Mouse (Mus musculus): ENCODE measurements around the gene Popdc3. TPM values are rescaled to one million over a fixed set of nuclear protein-coding genes. Genes with fewer than 3 reads are reported as not detected.

Popdc3 gene
- polyA plus RNA-seq, 1 experiment from 2014 or later: 0.59 TPM

DNA sequence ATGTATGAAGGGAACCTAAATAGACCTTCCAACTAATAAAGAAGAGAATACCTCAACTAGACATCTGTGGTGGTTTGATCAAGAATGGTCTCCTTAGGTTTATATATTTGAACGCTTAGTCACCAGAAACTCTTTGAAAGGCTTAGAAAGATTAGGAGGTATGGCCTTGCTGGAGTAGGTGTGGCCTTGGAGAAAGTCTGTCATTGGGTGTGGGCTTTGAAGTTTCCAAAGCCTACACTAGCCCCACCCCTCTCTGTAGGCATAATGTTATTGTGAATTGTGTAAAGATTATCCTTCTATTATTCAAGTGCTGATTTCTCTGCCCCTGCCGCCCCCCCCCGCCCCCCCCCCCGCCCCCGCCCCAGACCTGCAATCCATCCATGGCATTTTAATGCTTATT lies 59.6 kb downstream of the Popdc3 start:
- WGBS: 80% methylated on average over 5 of the region's 5 CpGs
- Histone ChIP-seq H3K9ac (ENCODE audit: low read depth, low read length) (no peak overlapping the region), H3K36me3 (ENCODE audit: control insufficient read depth, insufficient read depth, low read length) (no peaks in the 10 kb centered on the region), H3K4me1 (ENCODE audit: control insufficient read depth, insufficient read depth, low read length) (no peaks in the 10 kb centered on the region), H3K27me3 (replicated peaks; ENCODE audit: control insufficient read depth, insufficient read depth, low read length) (no peaks in the 10 kb centered on the region), H3K4me3 (ENCODE audit: low read length) (no peak overlapping the region), H3K9me3 (ENCODE audit: control insufficient read depth, low read length) (no peaks in the 10 kb centered on the region), H3K4me2 (ENCODE audit: low read depth, low read length) (no peak overlapping the region), H3K27ac (ENCODE audit: low read length) (no peak overlapping the region)
- no peak for ATAC-seq

GRCm38 (mm10) chr10:45260477-45260876 lies 82.6 kb downstream of the Popdc3 start:
- Histone ChIP-seq H3K9ac (ENCODE audit: low read depth, low read length) (no peak overlapping the region), H3K4me3 (ENCODE audit: low read length) (no peak overlapping the region), H3K4me2 (ENCODE audit: low read depth, low read length) (no peak overlapping the region), H3K9me3 (ENCODE audit: control insufficient read depth, low read length) (peaks cover 4% of the 10 kb centered on the region), H3K36me3 (ENCODE audit: control insufficient read depth, insufficient read depth, low read length) (no peaks in the 10 kb centered on the region), H3K27ac (ENCODE audit: low read length) (no peak overlapping the region), H3K27me3 (replicated peaks; ENCODE audit: control insufficient read depth, insufficient read depth, low read length) (no peaks in the 10 kb centered on the region), H3K4me1 (ENCODE audit: control insufficient read depth, insufficient read depth, low read length) (no peaks in the 10 kb centered on the region)
- no peak for ATAC-seq
- WGBS: 79% methylated on average over 1 of the region's 1 CpGs

- no peaks in the 10 kb centered on the region for H3K27me3 ChIP-seq (replicated peaks; ENCODE audit: control insufficient read depth, insufficient read depth, low read length)
- H3K4me2 ChIP-seq (ENCODE audit: low read depth, low read length): no peak overlapping the region
- H3K36me3 ChIP-seq (ENCODE audit: control insufficient read depth, insufficient read depth, low read length): no peaks in the 10 kb centered on the region
- H3K4me3 ChIP-seq (ENCODE audit: low read length): no peak overlapping the region
- 80% methylated on average over 3 of the region's 3 CpGs for WGBS
- H3K9me3 ChIP-seq (ENCODE audit: control insufficient read depth, low read length): no peaks in the 10 kb centered on the region
- no peaks in the 10 kb centered on the region for H3K4me1 ChIP-seq (ENCODE audit: control insufficient read depth, insufficient read depth, low read length)
- H3K9ac ChIP-seq (ENCODE audit: low read depth, low read length): no peak overlapping the region
- H3K27ac ChIP-seq (ENCODE audit: low read length): no peak overlapping the region
- no peak for ATAC-seq
Measured at GRCm38 (mm10) chr10:45262126-45262525, 84.2 kb downstream of the Popdc3 start.

GRCm38 (mm10) chr10:45276499-45276898 lies 98.6 kb downstream of the Popdc3 start:
- Histone ChIP-seq H3K4me2 (ENCODE audit: low read depth, low read length) (no peak overlapping the region), H3K4me1 (ENCODE audit: control insufficient read depth, insufficient read depth, low read length) (no peaks in the 10 kb centered on the region), H3K4me3 (ENCODE audit: low read length) (no peak overlapping the region), H3K27me3 (replicated peaks; ENCODE audit: control insufficient read depth, insufficient read depth, low read length) (no peaks in the 10 kb centered on the region), H3K27ac (ENCODE audit: low read length) (no peak overlapping the region), H3K9ac (ENCODE audit: low read depth, low read length) (no peak overlapping the region), H3K9me3 (ENCODE audit: control insufficient read depth, low read length) (no peaks in the 10 kb centered on the region), H3K36me3 (ENCODE audit: control insufficient read depth, insufficient read depth, low read length) (no peaks in the 10 kb centered on the region)
- ATAC-seq: no peak
- WGBS: 50% methylated on average over 3 of the region's 3 CpGs

- H3K9me3 ChIP-seq (ENCODE audit: control insufficient read depth, low read length): no peaks in the 10 kb centered on the region
- H3K4me2 ChIP-seq (ENCODE audit: low read depth, low read length): no peak overlapping the region
- H3K27ac ChIP-seq (ENCODE audit: low read length): no peak overlapping the region
- no peak overlapping the region for H3K9ac ChIP-seq (ENCODE audit: low read depth, low read length)
- H3K36me3 ChIP-seq (ENCODE audit: control insufficient read depth, insufficient read depth, low read length): no peaks in the 10 kb centered on the region
- ATAC-seq: no peak
- no peak overlapping the region for H3K4me3 ChIP-seq (ENCODE audit: low read length)
- WGBS: 89% methylated on average over 5 of the region's 5 CpGs
- H3K4me1 ChIP-seq (ENCODE audit: control insufficient read depth, insufficient read depth, low read length): no peaks in the 10 kb centered on the region
- no peaks in the 10 kb centered on the region for H3K27me3 ChIP-seq (replicated peaks; ENCODE audit: control insufficient read depth, insufficient read depth, low read length)
Measured at GRCm38 (mm10) chr10:45276995-45277394, 99.1 kb downstream of the Popdc3 start.

GRCm38 (mm10) chr10:45285651-45286050 lies 107.8 kb downstream of the Popdc3 start:
- Histone ChIP-seq H3K4me1 (ENCODE audit: control insufficient read depth, insufficient read depth, low read length) (peaks cover 7% of the 10 kb centered on the region; the same call in 1 of the 2 replicates), H3K9ac (ENCODE audit: low read depth, low read length) (no peak overlapping the region), H3K27ac (ENCODE audit: low read length) (no peak overlapping the region), H3K4me2 (ENCODE audit: low read depth, low read length) (no peak overlapping the region), H3K27me3 (replicated peaks; ENCODE audit: control insufficient read depth, insufficient read depth, low read length) (peaks cover 16% of the 10 kb centered on the region; the same call in 1 of the 2 replicates), H3K9me3 (ENCODE audit: control insufficient read depth, low read length) (no peaks in the 10 kb centered on the region), H3K36me3 (ENCODE audit: control insufficient read depth, insufficient read depth, low read length) (no peaks in the 10 kb centered on the region), H3K4me3 (ENCODE audit: low read length) (no peak overlapping the region)
- no peak for ATAC-seq
- WGBS: 84% methylated on average over 5 of the region's 5 CpGs

- no peaks in the 10 kb centered on the region for H3K9me3 ChIP-seq (ENCODE audit: control insufficient read depth, low read length)
- H3K27me3 ChIP-seq (replicated peaks; ENCODE audit: control insufficient read depth, insufficient read depth, low read length): peaks cover 16% of the 10 kb centered on the region
- no peak overlapping the region for H3K4me2 ChIP-seq (ENCODE audit: low read depth, low read length)
- H3K9ac ChIP-seq (ENCODE audit: low read depth, low read length): no peak overlapping the region
- no peak overlapping the region for H3K4me3 ChIP-seq (ENCODE audit: low read length)
- 45% methylated on average over 7 of the region's 7 CpGs for WGBS
- H3K27ac ChIP-seq (ENCODE audit: low read length): no peak overlapping the region
- H3K4me1 ChIP-seq (ENCODE audit: control insufficient read depth, insufficient read depth, low read length): peaks cover 7% of the 10 kb centered on the region; the same call in 1 of the 2 replicates
- ATAC-seq: no peak
- H3K36me3 ChIP-seq (ENCODE audit: control insufficient read depth, insufficient read depth, low read length): no peaks in the 10 kb centered on the region
Measured at GRCm38 (mm10) chr10:45288351-45288750, 110.5 kb downstream of the Popdc3 start.

GRCm38 (mm10) chr10:45289218-45290105 lies 111.6 kb downstream of the Popdc3 start:
- Histone ChIP-seq H3K27me3 (replicated peaks; ENCODE audit: control insufficient read depth, insufficient read depth, low read length) (peaks cover 16% of the 10 kb centered on the region), H3K36me3 (ENCODE audit: control insufficient read depth, insufficient read depth, low read length) (no peaks in the 10 kb centered on the region), H3K4me3 (ENCODE audit: low read length) (peak overlapping the region; percentile 61), H3K9ac (ENCODE audit: low read depth, low read length) (peak overlapping the region; percentile 70), H3K4me2 (ENCODE audit: low read depth, low read length) (peak overlapping the region; percentile 94), H3K9me3 (ENCODE audit: control insufficient read depth, low read length) (no peaks in the 10 kb centered on the region), H3K4me1 (ENCODE audit: control insufficient read depth, insufficient read depth, low read length) (peaks cover 7% of the 10 kb centered on the region; the same call in 1 of the 2 replicates), H3K27ac (ENCODE audit: low read length) (no peak overlapping the region)
- WGBS: under 1% methylated on average over 71 of the region's 71 CpGs
- ATAC-seq: peak; percentile 85

- no peak for ATAC-seq
- H3K9me3 ChIP-seq (ENCODE audit: control insufficient read depth, low read length): no peaks in the 10 kb centered on the region
- H3K4me1 ChIP-seq (ENCODE audit: control insufficient read depth, insufficient read depth, low read length): peaks cover 7% of the 10 kb centered on the region; the same call in 1 of the 2 replicates
- H3K9ac ChIP-seq (ENCODE audit: low read depth, low read length): no peak overlapping the region
- 66% methylated on average over 5 of the region's 5 CpGs for WGBS
- peaks cover 16% of the 10 kb centered on the region for H3K27me3 ChIP-seq (replicated peaks; ENCODE audit: control insufficient read depth, insufficient read depth, low read length)
- no peak overlapping the region for H3K4me3 ChIP-seq (ENCODE audit: low read length)
- H3K27ac ChIP-seq (ENCODE audit: low read length): no peak overlapping the region
- H3K36me3 ChIP-seq (ENCODE audit: control insufficient read depth, insufficient read depth, low read length): no peaks in the 10 kb centered on the region
- H3K4me2 ChIP-seq (ENCODE audit: low read depth, low read length): no peak overlapping the region
Measured at GRCm38 (mm10) chr10:45290618-45291017, 112.7 kb downstream of the Popdc3 start.

All from intestine, embryonic 16.5 days (tissue).